9 mouse cellular contexts compared by ENCODE assay signal in the genomic region with DNA sequence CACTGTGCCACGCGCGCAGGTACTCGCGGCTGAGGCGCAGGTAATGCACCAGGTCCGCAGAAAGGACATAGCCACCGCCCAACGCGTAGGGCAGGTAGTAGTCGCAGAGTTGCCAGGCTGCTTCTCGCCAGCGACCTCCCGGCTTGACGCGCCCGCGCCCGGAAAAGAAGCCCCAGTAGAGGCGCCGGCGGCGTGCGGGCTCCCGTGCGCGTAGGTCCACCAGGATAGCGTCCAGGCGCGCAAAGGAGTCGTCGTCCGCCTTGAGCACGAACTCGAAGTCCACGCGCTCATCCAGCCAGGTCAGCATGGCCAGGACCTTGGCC. TPM values are rescaled to one million over a fixed set of nuclear protein-coding genes. Genes with fewer than 3 reads are reported as not detected.
DNase-seq lines count a peak whose midpoint lies in the region; ATAC-seq and TF ChIP-seq lines count a peak whose summit lies in the region.
"Had no signal": no experiment of that assay in that cellular context is flagged by ENCODE, and none has a peak within 500 bp of the region (broad histone marks: within the 10 kb centered on the region; RNA-seq: fewer than 3 reads in every experiment).

No protein-coding gene starts in this region.

- TF ChIP-seq CTCF in kidney, postnatal 0 days (IDR thresholded peaks at IDR 0.05; ENCODE audit: low read depth), result no peak
- TF ChIP-seq CTCF in cortical plate, adult 2 months (IDR thresholded peaks at IDR 0.05; ENCODE audit: extremely low read depth, insufficient read depth, low read length), result no peak

- peak overlapping the region; percentile 60 for H3K4me2 ChIP-seq in kidney, postnatal 0 days (ENCODE audit: low read length)
- H3K4me2 ChIP-seq in hindbrain, embryonic 12.5 days (replicated peaks), result peak overlapping the region; percentile 96
- H3K4me2 ChIP-seq in midbrain, embryonic 15.5 days, result peak overlapping the region; percentile 97

- TF ChIP-seq POLR2A in cortical plate, adult 2 months (IDR thresholded peaks at IDR 0.05; ENCODE audit: extremely low read depth, insufficient read depth, low read length), result no peak

- WGBS in kidney, postnatal 0 days, result 30% methylated on average over 37 of the region's 37 CpGs
- 27% methylated on average over 37 of the region's 37 CpGs for WGBS in hindbrain, embryonic 12.5 days
- WGBS in midbrain, embryonic 15.5 days, result 26% methylated on average over 37 of the region's 37 CpGs

- peaks cover 13% of the 10 kb centered on the region for H3K4me1 ChIP-seq in kidney, postnatal 0 days (replicated peaks; ENCODE audit: insufficient read depth, low read length)
- peaks cover 8% of the 10 kb centered on the region for H3K4me1 ChIP-seq in cortical plate, adult 2 months (ENCODE audit: control insufficient read depth, insufficient read depth, low read length)
- peaks cover 22% of the 10 kb centered on the region for H3K4me1 ChIP-seq in hindbrain, embryonic 12.5 days
- H3K4me1 ChIP-seq in midbrain, embryonic 15.5 days, result peaks cover 31% of the 10 kb centered on the region

- H3K9ac ChIP-seq in kidney, postnatal 0 days (ENCODE audit: low read depth, low read length), result peak overlapping the region; percentile 69
- H3K9ac ChIP-seq in hindbrain, embryonic 12.5 days, result peak overlapping the region; percentile 77
- peak overlapping the region; percentile 79 for H3K9ac ChIP-seq in midbrain, embryonic 15.5 days

- DNase-seq in kidney, postnatal 0 days (ENCODE audit: low spot score), result no peak
- DNase-seq in kidney, postnatal 4 days, result no peak
- DNase-seq in right cerebral cortex, postnatal 4 days, result no peak
- DNase-seq in gastrocnemius, postnatal 25 days, result no peak
- no peak for DNase-seq in testis, postnatal 14 days (ENCODE audit: low spot score)

- no peak; the same call in 1 of the 2 replicates for ATAC-seq in kidney, postnatal 0 days (replicated peaks; ENCODE audit: low FRiP score, low read depth)
- no peak; the same call in 1 of the 2 replicates for ATAC-seq in hindbrain, embryonic 12.5 days (ENCODE audit: low FRiP score)
- ATAC-seq in midbrain, embryonic 15.5 days (replicated peaks), result peak; percentile 24

- peak overlapping the region; percentile 85 for H3K4me3 ChIP-seq in kidney, postnatal 0 days (replicated peaks; ENCODE audit: low read depth, low read length)
- H3K4me3 ChIP-seq in cortical plate, adult 2 months (ENCODE audit: insufficient read depth, low read length), result peak overlapping the region; percentile 75
- peak overlapping the region; percentile 62 for H3K4me3 ChIP-seq in hindbrain, embryonic 12.5 days
- peak overlapping the region; percentile 80 for H3K4me3 ChIP-seq in midbrain, embryonic 15.5 days

- H3K27me3 ChIP-seq in kidney, postnatal 0 days (ENCODE audit: insufficient read depth, low read length), result no peaks in the 10 kb centered on the region
- H3K27me3 ChIP-seq in hindbrain, embryonic 12.5 days, result no peaks in the 10 kb centered on the region
- H3K27me3 ChIP-seq in midbrain, embryonic 15.5 days (replicated peaks), result no peaks in the 10 kb centered on the region

- H3K9me3 ChIP-seq in kidney, postnatal 0 days (replicated peaks; ENCODE audit: low read length), result no peaks in the 10 kb centered on the region
- H3K9me3 ChIP-seq in hindbrain, embryonic 12.5 days (replicated peaks), result no peaks in the 10 kb centered on the region
- no peaks in the 10 kb centered on the region for H3K9me3 ChIP-seq in midbrain, embryonic 15.5 days

- H3K36me3 ChIP-seq in kidney, postnatal 0 days (ENCODE audit: insufficient read depth, low read length), result no peaks in the 10 kb centered on the region
- H3K36me3 ChIP-seq in hindbrain, embryonic 12.5 days, result peaks cover 6% of the 10 kb centered on the region
- H3K36me3 ChIP-seq in midbrain, embryonic 15.5 days (replicated peaks), result 0 out of 2 replicates have a peak, but pooled peaks cover 3% of the 10 kb centered on the region

- peak overlapping the region; percentile 95 for H3K27ac ChIP-seq in kidney, postnatal 0 days
- peak overlapping the region; percentile 98; the same call in 1 of the 2 replicates for H3K27ac ChIP-seq in cortical plate, adult 2 months (ENCODE audit: insufficient read depth, low read length)
- H3K27ac ChIP-seq in hindbrain, embryonic 12.5 days, result peak overlapping the region; percentile 95
- H3K27ac ChIP-seq in midbrain, embryonic 15.5 days, result peak overlapping the region; percentile 97

RNA-seq across cellular contexts. Expression of a gene that starts 0.6 kb away (rescaled TPM):
- 14.3 and 14.5 TPM in 2 replicates for polyA plus RNA-seq in kidney, postnatal 0 days (2015; fragmentation: Nextera tagmentation; extraction: Ambion mirVana)
- 8.9 and 11.0 TPM in 2 replicates for polyA plus RNA-seq in cortical plate, adult 2 months (2012; rRNA removed)
- polyA plus RNA-seq in hindbrain, embryonic 12.5 days (2016; fragmentation: Nextera tagmentation; extraction: Ambion mirVana), result 19.5 and 20.4 TPM in 2 replicates
- polyA plus RNA-seq in midbrain, embryonic 15.5 days (2015; fragmentation: Nextera tagmentation; extraction: Ambion mirVana), result 38.5 and 38.9 TPM in 2 replicates
- 1 to 10 TPM; 1.2 to 1.6 TPM for total RNA-seq in gastrocnemius, postnatal 25 days (2021)

RNA-seq across cellular contexts. Expression of a gene that starts 0.8 kb away (rescaled TPM):
- 178 and 183 TPM in 2 replicates for polyA plus RNA-seq in kidney, postnatal 0 days (2015; fragmentation: Nextera tagmentation; extraction: Ambion mirVana)
- 122 and 126 TPM in 2 replicates for polyA plus RNA-seq in cortical plate, adult 2 months (2012; rRNA removed)
- 129 and 130 TPM in 2 replicates for polyA plus RNA-seq in hindbrain, embryonic 12.5 days (2016; fragmentation: Nextera tagmentation; extraction: Ambion mirVana)
- polyA plus RNA-seq in midbrain, embryonic 15.5 days (2015; fragmentation: Nextera tagmentation; extraction: Ambion mirVana), result 113 and 118 TPM in 2 replicates
- total RNA-seq in gastrocnemius, postnatal 25 days (2021), result 10 to 100 TPM; 67.0 to 79.3 TPM

RNA-seq across cellular contexts. Expression of a gene that starts 21.8 kb away (rescaled TPM):
- 0.70 and 0.88 TPM in 2 replicates for polyA plus RNA-seq in kidney, postnatal 0 days (2015; fragmentation: Nextera tagmentation; extraction: Ambion mirVana)
- polyA plus RNA-seq in cortical plate, adult 2 months (2012; rRNA removed), result 3.4 and 4.0 TPM in 2 replicates
- polyA plus RNA-seq in hindbrain, embryonic 12.5 days (2016; fragmentation: Nextera tagmentation; extraction: Ambion mirVana), result 0.29 and 0.76 TPM in 2 replicates
- polyA plus RNA-seq in midbrain, embryonic 15.5 days (2015; fragmentation: Nextera tagmentation; extraction: Ambion mirVana), result 0.56 and 0.83 TPM in 2 replicates
- under 1 TPM; 0.51 to 0.80 TPM for total RNA-seq in gastrocnemius, postnatal 25 days (2021)

RNA-seq across cellular contexts. Expression of a gene that starts 29.8 kb away (rescaled TPM):
- 113 and 116 TPM in 2 replicates for polyA plus RNA-seq in kidney, postnatal 0 days (2015; fragmentation: Nextera tagmentation; extraction: Ambion mirVana)
- polyA plus RNA-seq in cortical plate, adult 2 months (2012; rRNA removed), result 19.3 and 22.2 TPM in 2 replicates
- 17.2 and 25.7 TPM in 2 replicates for polyA plus RNA-seq in hindbrain, embryonic 12.5 days (2016; fragmentation: Nextera tagmentation; extraction: Ambion mirVana)
- polyA plus RNA-seq in midbrain, embryonic 15.5 days (2015; fragmentation: Nextera tagmentation; extraction: Ambion mirVana), result 6.8 and 9.5 TPM in 2 replicates
- 10 to 100 TPM; 14.7 to 16.1 TPM for total RNA-seq in gastrocnemius, postnatal 25 days (2021)

RNA-seq across cellular contexts. Expression of a gene that starts 34.1 kb away (rescaled TPM):
- polyA plus RNA-seq in kidney, postnatal 0 days (2015; fragmentation: Nextera tagmentation; extraction: Ambion mirVana), result 1.3 TPM in 2 replicates
- 0.17 and 0.34 TPM in 2 replicates for polyA plus RNA-seq in cortical plate, adult 2 months (2012; rRNA removed)
- 1.8 and 2.6 TPM in 2 replicates for polyA plus RNA-seq in hindbrain, embryonic 12.5 days (2016; fragmentation: Nextera tagmentation; extraction: Ambion mirVana)
- 3.2 and 3.6 TPM in 2 replicates for polyA plus RNA-seq in midbrain, embryonic 15.5 days (2015; fragmentation: Nextera tagmentation; extraction: Ambion mirVana)
- not detected for total RNA-seq in gastrocnemius, postnatal 25 days (2021)
- total RNA-seq: adrenal gland, adult 18-20 months had no signal
